Mouse (Mus musculus) testis, adult 2 months (tissue): ENCODE measurements around the gene Speg.

Experiments used
- CTCF ChIP-seq: fragments of 200-500 bp; IDR thresholded peaks from 2 replicates; pipeline ENCODE4 v1.5.1; 2012; ENCODE audit warnings: low read depth, mild to moderate bottlenecking, inconsistent platforms, low read length, moderate library complexity; ENCODE audit not compliant: control insufficient read depth, insufficient read depth, insufficient replicate concordance
- POLR2A ChIP-seq: fragments of 200-500 bp; IDR thresholded peaks from 2 replicates; pipeline ENCODE4 v1.6.1; 2012; ENCODE audit warnings: low read depth, mild to moderate bottlenecking, inconsistent platforms, low read length, moderate library complexity; ENCODE audit not compliant: control insufficient read depth

DNA sequence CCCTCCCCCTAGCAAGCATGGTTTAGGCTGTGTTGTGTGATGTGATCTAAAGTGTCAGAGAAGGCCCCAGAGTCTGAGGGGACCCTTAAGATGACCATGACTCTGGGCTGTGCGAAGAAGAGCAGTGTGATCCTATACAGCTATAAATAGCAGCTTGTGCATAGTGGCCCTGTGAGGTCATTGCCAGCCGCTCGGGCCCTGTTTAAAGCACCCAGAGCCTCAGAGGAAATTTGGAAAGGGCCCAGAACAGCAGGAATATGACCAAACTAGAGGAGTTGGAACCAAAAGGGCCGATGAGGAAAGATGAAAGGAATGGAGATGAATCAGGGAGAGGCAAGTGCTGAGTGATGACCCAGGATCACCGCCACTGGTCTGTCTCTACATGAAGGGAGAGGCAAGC is 27.8 kb upstream of the Speg start:
- TF ChIP-seq CTCF (no peak), POLR2A (no peak)
